ENCODE assay signal across 21 mouse cellular contexts in genomic region chr19:26532509-26532908, GRCm38 (mm10).
DNase-seq lines count a peak whose midpoint lies in the region; ATAC-seq lines count a peak whose summit lies in the region.
"Had no signal": no experiment of that assay in that cellular context is flagged by ENCODE, and none has a peak within 500 bp of the region (broad histone marks: within the 10 kb centered on the region; RNA-seq: fewer than 3 reads in every experiment).

No protein-coding gene starts in this region.

- no peaks in the 10 kb centered on the region for H3K36me3 ChIP-seq in hindbrain, embryonic 14.5 days (replicated peaks; ENCODE audit: control insufficient read depth, insufficient read depth)
- no peaks in the 10 kb centered on the region for H3K36me3 ChIP-seq in hindbrain, embryonic 12.5 days
- H3K36me3 ChIP-seq in midbrain, embryonic 15.5 days (replicated peaks) = no peaks in the 10 kb centered on the region
- H3K36me3 ChIP-seq in midbrain, embryonic 11.5 days (ENCODE audit: control insufficient read depth, insufficient read depth, low read length) = no peaks in the 10 kb centered on the region
- H3K36me3 ChIP-seq in forebrain, embryonic 16.5 days (ENCODE audit: control insufficient read depth, insufficient read depth) = no peaks in the 10 kb centered on the region
- H3K36me3 ChIP-seq in neural tube, embryonic 15.5 days = no peaks in the 10 kb centered on the region
- H3K36me3 ChIP-seq: heart, embryonic 13.5 days; limb, embryonic 13.5 days; liver, embryonic 13.5 days; lung, embryonic 15.5 days; stomach, embryonic 15.5 days had no signal

- peak overlapping the region; percentile 44; the same call in 1 of the 2 replicates for H3K27ac ChIP-seq in hindbrain, embryonic 14.5 days
- no peak overlapping the region for H3K27ac ChIP-seq in hindbrain, embryonic 12.5 days
- peak overlapping the region; percentile 37; the same call in 1 of the 2 replicates for H3K27ac ChIP-seq in midbrain, embryonic 15.5 days
- H3K27ac ChIP-seq in midbrain, embryonic 11.5 days (ENCODE audit: low read depth, low read length) = no peak overlapping the region
- no peak overlapping the region for H3K27ac ChIP-seq in forebrain, embryonic 16.5 days (ENCODE audit: low read length)
- peak overlapping the region; percentile 41 for H3K27ac ChIP-seq in neural tube, embryonic 15.5 days (replicated peaks)
- H3K27ac ChIP-seq: heart, embryonic 13.5 days; limb, embryonic 13.5 days; liver, embryonic 13.5 days; lung, embryonic 15.5 days; macrophage; stomach, embryonic 15.5 days had no signal

- DNase-seq in hindbrain, embryonic 14.5 days (ENCODE audit: low spot score) = no peak
- no peak for DNase-seq in midbrain, embryonic 11.5 days (ENCODE audit: low spot score, missing footprints)
- no peak for DNase-seq in lung, postnatal 25 days (ENCODE audit: low spot score)
- DNase-seq: adrenal gland, postnatal 36 days; B cell, adult 2 months; cerebellum, adult 2 months; cerebellum, postnatal 36 days; heart, adult 11 months; kidney, postnatal 36 days; liver, embryonic 13.5 days; thymus, adult 2 months had no signal

- no peaks in the 10 kb centered on the region for H3K9me3 ChIP-seq in hindbrain, embryonic 14.5 days (ENCODE audit: control insufficient read depth, low read length)
- H3K9me3 ChIP-seq in hindbrain, embryonic 12.5 days (replicated peaks) = no peaks in the 10 kb centered on the region
- no peaks in the 10 kb centered on the region for H3K9me3 ChIP-seq in midbrain, embryonic 15.5 days
- no peaks in the 10 kb centered on the region for H3K9me3 ChIP-seq in midbrain, embryonic 11.5 days (ENCODE audit: control insufficient read depth, low read length)
- H3K9me3 ChIP-seq in forebrain, embryonic 16.5 days (ENCODE audit: control insufficient read depth, low read length) = no peaks in the 10 kb centered on the region
- no peaks in the 10 kb centered on the region for H3K9me3 ChIP-seq in neural tube, embryonic 15.5 days (replicated peaks)
- H3K9me3 ChIP-seq: heart, embryonic 13.5 days; limb, embryonic 13.5 days; liver, embryonic 13.5 days; lung, embryonic 15.5 days; stomach, embryonic 15.5 days had no signal

- H3K4me2 ChIP-seq in hindbrain, embryonic 14.5 days (replicated peaks) = no peak overlapping the region
- no peak overlapping the region for H3K4me2 ChIP-seq in hindbrain, embryonic 12.5 days (replicated peaks)
- H3K4me2 ChIP-seq in midbrain, embryonic 15.5 days = no peak overlapping the region
- H3K4me2 ChIP-seq in midbrain, embryonic 11.5 days = no peak overlapping the region
- H3K4me2 ChIP-seq in forebrain, embryonic 16.5 days (ENCODE audit: low read length) = no peak overlapping the region
- peak overlapping the region; percentile 2; the same call in 1 of the 2 replicates for H3K4me2 ChIP-seq in neural tube, embryonic 15.5 days
- H3K4me2 ChIP-seq: heart, embryonic 13.5 days; limb, embryonic 13.5 days; liver, embryonic 13.5 days; lung, embryonic 15.5 days; stomach, embryonic 15.5 days had no signal

- H3K9ac ChIP-seq in hindbrain, embryonic 14.5 days = no peak overlapping the region
- H3K9ac ChIP-seq in hindbrain, embryonic 12.5 days = no peak overlapping the region
- H3K9ac ChIP-seq in midbrain, embryonic 15.5 days = no peak overlapping the region
- H3K9ac ChIP-seq in midbrain, embryonic 11.5 days (ENCODE audit: low read length) = no peak overlapping the region
- H3K9ac ChIP-seq in forebrain, embryonic 16.5 days (replicated peaks; ENCODE audit: low read depth, low read length) = no peak overlapping the region
- no peak overlapping the region for H3K9ac ChIP-seq in neural tube, embryonic 15.5 days (replicated peaks)
- H3K9ac ChIP-seq: heart, embryonic 13.5 days; limb, embryonic 13.5 days; liver, embryonic 13.5 days; lung, embryonic 15.5 days; stomach, embryonic 15.5 days had no signal

- 57% methylated on average over 6 of the region's 6 CpGs for WGBS in hindbrain, embryonic 14.5 days
- WGBS in hindbrain, embryonic 12.5 days = 75% methylated on average over 6 of the region's 6 CpGs
- 65% methylated on average over 6 of the region's 6 CpGs for WGBS in midbrain, embryonic 15.5 days
- 83% methylated on average over 6 of the region's 6 CpGs for whole genome bisulfite sequencing in midbrain, embryonic 11.5 days
- WGBS in forebrain, embryonic 16.5 days = 19% methylated on average over 6 of the region's 6 CpGs
- 30% methylated on average over 6 of the region's 6 CpGs for WGBS in neural tube, embryonic 15.5 days

- ATAC-seq in hindbrain, embryonic 14.5 days (ENCODE audit: low FRiP score) = no peak
- ATAC-seq in hindbrain, embryonic 12.5 days (ENCODE audit: low FRiP score) = no peak
- ATAC-seq in midbrain, embryonic 15.5 days (replicated peaks) = 0 out of 2 replicates have a peak, but pooled peaks have one; percentile 30
- ATAC-seq in midbrain, embryonic 11.5 days (ENCODE audit: low FRiP score) = no peak
- peak; percentile 71 for ATAC-seq in forebrain, embryonic 16.5 days
- peak; percentile 53; the same call in 1 of the 2 replicates for ATAC-seq in neural tube, embryonic 15.5 days (ENCODE audit: low FRiP score)
- ATAC-seq: inflammation-experienced regulatory T-cells, adult 6 months had no signal

- H3K4me1 ChIP-seq in hindbrain, embryonic 14.5 days (replicated peaks; ENCODE audit: control insufficient read depth, insufficient read depth, low read length) = 0 out of 2 replicates have a peak, but pooled peaks cover 3% of the 10 kb centered on the region
- no peaks in the 10 kb centered on the region for H3K4me1 ChIP-seq in hindbrain, embryonic 12.5 days
- H3K4me1 ChIP-seq in midbrain, embryonic 15.5 days = peaks cover 16% of the 10 kb centered on the region
- H3K4me1 ChIP-seq in midbrain, embryonic 11.5 days (ENCODE audit: control insufficient read depth, insufficient read depth, low read length) = no peaks in the 10 kb centered on the region
- peaks cover 10% of the 10 kb centered on the region for H3K4me1 ChIP-seq in forebrain, embryonic 16.5 days (replicated peaks; ENCODE audit: control insufficient read depth, insufficient read depth, low read length)
- H3K4me1 ChIP-seq in neural tube, embryonic 15.5 days = peaks cover 16% of the 10 kb centered on the region
- H3K4me1 ChIP-seq: heart, embryonic 13.5 days; liver, embryonic 13.5 days; lung, embryonic 15.5 days; stomach, embryonic 15.5 days had no signal

- H3K4me3 ChIP-seq in hindbrain, embryonic 14.5 days (replicated peaks; ENCODE audit: low read length) = no peak overlapping the region
- no peak overlapping the region for H3K4me3 ChIP-seq in hindbrain, embryonic 12.5 days
- no peak overlapping the region for H3K4me3 ChIP-seq in midbrain, embryonic 15.5 days
- no peak overlapping the region for H3K4me3 ChIP-seq in midbrain, embryonic 11.5 days (ENCODE audit: low read depth, low read length)
- no peak overlapping the region for H3K4me3 ChIP-seq in forebrain, embryonic 16.5 days (replicated peaks; ENCODE audit: low read length)
- no peak overlapping the region for H3K4me3 ChIP-seq in neural tube, embryonic 15.5 days (replicated peaks)
- H3K4me3 ChIP-seq: heart, embryonic 13.5 days; limb, embryonic 13.5 days; liver, embryonic 13.5 days; lung, embryonic 15.5 days; stomach, embryonic 15.5 days had no signal

- H3K27me3 ChIP-seq in hindbrain, embryonic 14.5 days (ENCODE audit: control insufficient read depth, insufficient read depth, low read length) = no peaks in the 10 kb centered on the region
- H3K27me3 ChIP-seq in hindbrain, embryonic 12.5 days = no peaks in the 10 kb centered on the region
- no peaks in the 10 kb centered on the region for H3K27me3 ChIP-seq in midbrain, embryonic 15.5 days (replicated peaks)
- no peaks in the 10 kb centered on the region for H3K27me3 ChIP-seq in midbrain, embryonic 11.5 days (ENCODE audit: control insufficient read depth, insufficient read depth, low read length)
- no peaks in the 10 kb centered on the region for H3K27me3 ChIP-seq in forebrain, embryonic 16.5 days (replicated peaks; ENCODE audit: control insufficient read depth, insufficient read depth, low read length)
- no peaks in the 10 kb centered on the region for H3K27me3 ChIP-seq in neural tube, embryonic 15.5 days (replicated peaks)
- H3K27me3 ChIP-seq: heart, embryonic 13.5 days; limb, embryonic 13.5 days; liver, embryonic 13.5 days; lung, embryonic 15.5 days; stomach, embryonic 15.5 days had no signal

Comparison
In these comparisons a context has a peak if more than half of its experiments do, and no peak if none do; other contexts are left out.
1. ATAC-seq: peak in midbrain, embryonic 15.5 days (single experiment), forebrain, embryonic 16.5 days (single experiment) and neural tube, embryonic 15.5 days (single experiment); none in hindbrain, embryonic 14.5 days (single experiment), hindbrain, embryonic 12.5 days (single experiment) and midbrain, embryonic 11.5 days (single experiment).
2. H3K27ac ChIP-seq: peak in hindbrain, embryonic 14.5 days (single experiment), midbrain, embryonic 15.5 days (single experiment) and neural tube, embryonic 15.5 days (single experiment); none in hindbrain, embryonic 12.5 days (single experiment), midbrain, embryonic 11.5 days (single experiment) and forebrain, embryonic 16.5 days (single experiment).